Mouse (Mus musculus) G1E (cell line): ENCODE results near the gene 1700001J03Rik.

Experiments
- CTCF ChIP-seq: IDR thresholded peaks from 2 replicates; pipeline ENCODE4 v1.5.1; 2012; ENCODE audit warnings: low read depth, low read length, inconsistent platforms, mixed read lengths
- TAL1 ChIP-seq: conservative IDR thresholded peaks from 2 replicates; pipeline ENCODE4 v1.6.1; 2012; ENCODE audit warnings: low read depth, low read length, inconsistent platforms, mixed read lengths

GRCm38 (mm10) chr5:146221722-146222121 lies 36.6 kb upstream of the 1700001J03Rik start:
- TF ChIP-seq CTCF (no peak), TAL1 (no peak)
